Mouse (Mus musculus): ENCODE data around the gene Hmga1b. TPM values are rescaled to one million over a fixed set of nuclear protein-coding genes. Genes with fewer than 3 reads are reported as not detected.
"Not testable (repeated sequence)": the region's sequence is repeated elsewhere in the genome, so short reads cannot be mapped to it uniquely, and the experiment has no call there.

Hmga1b gene
- polyA plus RNA-seq, 1 experiment from 2014 or later, result 2.6 TPM

DNA sequence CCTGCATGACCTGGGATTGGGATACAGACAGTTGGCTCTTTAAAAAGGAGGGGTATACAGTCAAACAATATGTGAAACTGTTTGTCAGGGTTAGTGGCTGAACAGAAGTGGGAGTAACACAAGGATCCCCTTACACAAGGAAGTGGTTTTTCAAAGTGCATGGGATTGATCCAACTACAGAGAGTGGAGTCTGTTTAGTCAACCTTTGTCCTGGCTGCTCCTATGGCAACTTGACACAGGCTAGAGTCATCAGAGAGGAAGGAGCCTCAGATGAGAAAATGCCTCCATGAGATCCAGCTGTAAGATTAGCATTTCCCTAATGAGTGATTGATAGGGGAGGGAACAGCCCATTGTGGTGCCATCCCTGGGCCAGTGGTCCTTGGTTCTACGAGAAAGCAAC is 5.6 kb downstream of the Hmga1b start:
- WGBS, result 54% methylated on average over 1 of the region's 1 CpGs
- DNase-seq (ENCODE audit: low spot score) (peak; percentile 60), ATAC-seq (replicated peaks; ENCODE audit: low FRiP score, low read depth) (no peak)
- Histone ChIP-seq H3K4me2 (ENCODE audit: low read length) (no peak overlapping the region), H3K27ac (no peak overlapping the region), H3K4me3 (replicated peaks; ENCODE audit: low read depth, low read length) (no peak overlapping the region), H3K9ac (ENCODE audit: low read depth, low read length) (no peak overlapping the region), H3K9me3 (replicated peaks; ENCODE audit: low read length) (no peaks in the 10 kb centered on the region), H3K27me3 (ENCODE audit: insufficient read depth, low read length) (no peaks in the 10 kb centered on the region), H3K36me3 (ENCODE audit: insufficient read depth, low read length) (no peaks in the 10 kb centered on the region), H3K4me1 (replicated peaks; ENCODE audit: insufficient read depth, low read length) (no peaks in the 10 kb centered on the region)
- TF ChIP-seq CTCF (IDR thresholded peaks at IDR 0.05; ENCODE audit: low read depth), result no peak

DNA sequence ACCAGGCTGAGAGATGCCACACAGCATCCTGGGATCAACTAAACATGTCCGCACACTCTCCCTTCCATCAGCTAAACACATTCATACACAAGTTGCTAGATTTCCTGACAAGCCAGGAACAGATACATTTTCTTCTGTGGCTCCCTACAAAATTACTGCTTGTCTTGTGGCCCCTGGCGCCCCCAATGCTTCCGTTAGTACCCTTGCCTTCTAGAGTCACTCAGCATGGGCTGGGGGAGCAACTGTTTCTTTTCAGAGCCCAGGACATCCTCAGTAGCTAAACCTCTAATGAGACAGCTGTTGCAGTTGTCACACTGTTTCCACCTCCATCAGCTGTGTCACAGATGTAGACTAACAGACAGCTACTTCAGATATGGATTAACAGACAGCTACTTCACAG is 10.2 kb downstream of the Hmga1b start:
- Histone ChIP-seq H3K36me3 (ENCODE audit: insufficient read depth, low read length) (no peaks in the 10 kb centered on the region), H3K9ac (ENCODE audit: low read depth, low read length) (no peak overlapping the region), H3K27ac (no peak overlapping the region), H3K4me2 (ENCODE audit: low read length) (no peak overlapping the region), H3K9me3 (replicated peaks; ENCODE audit: low read length) (no peaks in the 10 kb centered on the region), H3K4me3 (replicated peaks; ENCODE audit: low read depth, low read length) (no peak overlapping the region), H3K4me1 (replicated peaks; ENCODE audit: insufficient read depth, low read length) (no peaks in the 10 kb centered on the region), H3K27me3 (ENCODE audit: insufficient read depth, low read length) (no peaks in the 10 kb centered on the region)
- DNase-seq (ENCODE audit: low spot score) (no peak), ATAC-seq (replicated peaks; ENCODE audit: low FRiP score, low read depth) (no peak)
- 77% methylated on average over 3 of the region's 3 CpGs for WGBS
- TF ChIP-seq CTCF (IDR thresholded peaks at IDR 0.05; ENCODE audit: low read depth), result no peak

DNA sequence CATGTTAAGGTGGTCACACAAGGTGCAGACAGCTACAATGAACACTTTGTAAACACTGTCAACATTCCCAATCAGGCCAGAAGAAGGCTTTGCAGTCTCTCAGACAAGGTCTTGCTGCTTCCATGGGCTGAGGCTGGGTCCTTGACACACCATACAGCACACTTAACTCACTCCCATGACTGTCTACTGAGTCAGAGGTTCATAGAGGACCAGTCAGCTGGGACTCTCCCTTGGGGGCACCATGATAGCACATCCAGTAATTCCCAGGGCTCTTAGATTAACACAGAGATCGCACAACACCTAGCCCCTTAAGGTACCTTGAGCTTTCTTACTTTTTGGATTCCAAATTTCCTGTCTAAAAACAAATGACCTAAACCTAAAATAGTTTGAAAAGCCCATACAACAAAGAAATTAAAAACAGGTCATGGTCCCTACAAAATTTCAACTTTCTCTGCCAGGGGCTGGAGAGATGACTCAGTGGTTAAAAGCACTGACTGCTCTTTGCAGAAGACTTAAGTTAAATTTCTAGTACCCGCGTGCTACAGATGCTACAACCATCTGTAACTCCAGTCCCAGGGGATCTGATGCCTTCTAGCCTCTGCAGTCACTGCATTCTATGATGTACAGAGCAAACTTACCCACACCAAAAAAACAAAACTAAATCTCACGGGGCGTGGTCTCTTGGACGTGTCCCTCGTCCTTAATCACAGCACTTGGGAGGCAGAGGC is 11.0 kb downstream of the Hmga1b start:
- no peak for ATAC-seq (replicated peaks; ENCODE audit: low FRiP score, low read depth)
- no peak overlapping the region for H3K27ac ChIP-seq

GRCm38 (mm10) chr11:120775774-120776469 is 13.3 kb downstream of the Hmga1b start:
- no peak overlapping the region for H3K4me3 ChIP-seq (replicated peaks; ENCODE audit: low read depth, low read length)
- H3K4me1 ChIP-seq (replicated peaks; ENCODE audit: insufficient read depth, low read length), result no peaks in the 10 kb centered on the region
- 22% methylated on average over 15 of the region's 15 CpGs for WGBS
- ATAC-seq (replicated peaks; ENCODE audit: low FRiP score, low read depth), result peak; percentile 82
- peak; percentile 97 for DNase-seq (ENCODE audit: low spot score)
- H3K4me2 ChIP-seq (ENCODE audit: low read length), result no peak overlapping the region
- peak; percentile 100 for TF ChIP-seq CTCF (IDR thresholded peaks at IDR 0.05; ENCODE audit: low read depth)
- no peaks in the 10 kb centered on the region for H3K9me3 ChIP-seq (replicated peaks; ENCODE audit: low read length)
- no peak overlapping the region for H3K9ac ChIP-seq (ENCODE audit: low read depth, low read length)
- H3K27ac ChIP-seq, result no peak overlapping the region
- no peaks in the 10 kb centered on the region for H3K36me3 ChIP-seq (ENCODE audit: insufficient read depth, low read length)
- H3K27me3 ChIP-seq (ENCODE audit: insufficient read depth, low read length), result no peaks in the 10 kb centered on the region

More for the DNA sequence above, 11.0 kb downstream of the Hmga1b start:
- H3K4me3 ChIP-seq (replicated peaks; ENCODE audit: low read depth, low read length), result no peak overlapping the region
- H3K4me2 ChIP-seq (ENCODE audit: low read length), result no peak overlapping the region
- WGBS, result 85% methylated on average over 7 of the region's 7 CpGs
- no peaks in the 10 kb centered on the region for H3K36me3 ChIP-seq (ENCODE audit: insufficient read depth, low read length)
- no peaks in the 10 kb centered on the region for H3K9me3 ChIP-seq (replicated peaks; ENCODE audit: low read length)
- H3K9ac ChIP-seq (ENCODE audit: low read depth, low read length), result no peak overlapping the region
- DNase-seq (ENCODE audit: low spot score), result no peak
- TF ChIP-seq CTCF (IDR thresholded peaks at IDR 0.05; ENCODE audit: low read depth), result no peak
- H3K27me3 ChIP-seq (ENCODE audit: insufficient read depth, low read length), result no peaks in the 10 kb centered on the region
- H3K4me1 ChIP-seq (replicated peaks; ENCODE audit: insufficient read depth, low read length), result no peaks in the 10 kb centered on the region

GRCm38 (mm10) chr11:120777123-120777522 is 14.5 kb downstream of the Hmga1b start:
- Histone ChIP-seq H3K36me3 (ENCODE audit: insufficient read depth, low read length) (no peaks in the 10 kb centered on the region), H3K4me1 (replicated peaks; ENCODE audit: insufficient read depth, low read length) (no peaks in the 10 kb centered on the region), H3K9me3 (replicated peaks; ENCODE audit: low read length) (no peaks in the 10 kb centered on the region), H3K27me3 (ENCODE audit: insufficient read depth, low read length) (no peaks in the 10 kb centered on the region), H3K9ac (ENCODE audit: low read depth, low read length) (no peak overlapping the region), H3K4me2 (ENCODE audit: low read length) (no peak overlapping the region), H3K27ac (no peak overlapping the region), H3K4me3 (replicated peaks; ENCODE audit: low read depth, low read length) (no peak overlapping the region)
- no peak for TF ChIP-seq CTCF (IDR thresholded peaks at IDR 0.05; ENCODE audit: low read depth)
- DNase-seq (ENCODE audit: low spot score) (no peak), ATAC-seq (replicated peaks; ENCODE audit: low FRiP score, low read depth) (no peak)
- WGBS, result 32% methylated on average over 6 of the region's 6 CpGs

DNA sequence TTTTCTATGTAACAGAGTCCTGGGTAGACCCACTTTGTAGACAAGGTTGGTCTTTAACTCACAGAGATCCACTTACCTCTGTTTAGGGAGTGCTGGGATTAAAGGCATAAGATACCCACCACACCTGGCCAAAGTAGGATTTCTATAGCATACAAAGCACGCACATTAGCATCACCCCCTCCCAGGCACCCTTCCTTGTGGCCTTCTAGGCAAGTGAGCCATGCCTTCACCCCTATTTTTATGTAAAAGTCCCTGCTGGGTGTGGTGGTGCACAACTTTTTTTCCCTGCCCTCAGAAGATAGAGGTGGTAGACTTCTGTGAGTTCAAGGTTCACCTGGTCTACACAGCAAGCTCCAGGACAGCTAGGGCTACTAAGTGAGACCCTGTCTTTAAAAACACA is 17.3 kb downstream of the Hmga1b start:
- peaks cover 5% of the 10 kb centered on the region; the same call in 1 of the 2 replicates for H3K4me1 ChIP-seq (replicated peaks; ENCODE audit: insufficient read depth, low read length)
- no peaks in the 10 kb centered on the region for H3K27me3 ChIP-seq (ENCODE audit: insufficient read depth, low read length)
- no peak for TF ChIP-seq CTCF (IDR thresholded peaks at IDR 0.05; ENCODE audit: low read depth)
- no peak overlapping the region for H3K9ac ChIP-seq (ENCODE audit: low read depth, low read length)
- WGBS, result 88% methylated on average over 1 of the region's 1 CpGs
- no peak overlapping the region for H3K27ac ChIP-seq
- ATAC-seq (replicated peaks; ENCODE audit: low FRiP score, low read depth) (no peak), DNase-seq (ENCODE audit: low spot score) (no peak)
- no peak overlapping the region for H3K4me3 ChIP-seq (replicated peaks; ENCODE audit: low read depth, low read length)
- H3K36me3 ChIP-seq (ENCODE audit: insufficient read depth, low read length), result no peaks in the 10 kb centered on the region
- no peaks in the 10 kb centered on the region for H3K9me3 ChIP-seq (replicated peaks; ENCODE audit: low read length)
- no peak overlapping the region for H3K4me2 ChIP-seq (ENCODE audit: low read length)

GRCm38 (mm10) chr11:120781361-120781760 is 18.8 kb downstream of the Hmga1b start:
- H3K4me2 ChIP-seq (ENCODE audit: low read length); H3K27ac ChIP-seq; H3K4me3 ChIP-seq (replicated peaks; ENCODE audit: low read depth, low read length); DNase-seq (ENCODE audit: low spot score); H3K36me3 ChIP-seq (ENCODE audit: insufficient read depth, low read length); H3K9me3 ChIP-seq (replicated peaks; ENCODE audit: low read length); H3K27me3 ChIP-seq (ENCODE audit: insufficient read depth, low read length); ATAC-seq (replicated peaks; ENCODE audit: low FRiP score, low read depth); H3K4me1 ChIP-seq (replicated peaks; ENCODE audit: insufficient read depth, low read length); H3K9ac ChIP-seq (ENCODE audit: low read depth, low read length): not testable (repeated sequence)
- WGBS, result 97% methylated on average over 6 of the region's 6 CpGs
